Mouse (Mus musculus) brain, embryonic 14.5 days (tissue): Measurements from ENCODE around the gene Tsc1.

ENCODE experiments used
- CTCF ChIP-seq: fragments of 200-500 bp; IDR thresholded peaks from 2 replicates; pipeline ENCODE4 v1.5.1; 2012; ENCODE audit warnings: inconsistent platforms, mild to moderate bottlenecking, moderate library complexity, borderline replicate concordance; ENCODE audit not compliant: insufficient read depth, insufficient read length; ENCODE audit errors: extremely low read depth
- POLR2A ChIP-seq: fragments of 200-500 bp; IDR thresholded peaks from 2 replicates; pipeline ENCODE4 v1.6.1; 2012; ENCODE audit warnings: mild to moderate bottlenecking, inconsistent platforms, borderline replicate concordance; ENCODE audit not compliant: poor library complexity, insufficient read depth, insufficient read length, severe bottlenecking; ENCODE audit errors: extremely low read depth

GRCm38 (mm10) chr2:28730676-28731075, 89.6 kb downstream of the Tsc1 start:
- TF ChIP-seq CTCF: no peak
- TF ChIP-seq POLR2A: no peak
